Mouse (Mus musculus): Measurements from ENCODE around the gene Col25a1. TPM values are rescaled to one million over a fixed set of nuclear protein-coding genes. Genes with fewer than 3 reads are reported as not detected.
A peak's percentile ranks its signal among the peaks of the same experiment; 100 is the strongest.

The Col25a1 gene
- 10 to 100 TPM; 70.7 to 71.0 TPM for total RNA-seq (2021)
- long read RNA-seq, partial matches to known transcripts, result 5 of 19 reads
- long read RNA-seq, other reads (novel, unspliced or antisense), result 14 of 19 reads

- DNase-seq (ENCODE audit: low spot score in 2 of 2), result no peak
Observed at GRCm38 (mm10) chr3:130131201-130131600, at the start of gene Col25a1. TSS of gene Col25a1 (plus strand) at chr3:130131501.

GRCm38 (mm10) chr3:130083312-130083711 is 48.0 kb upstream of the Col25a1 start:
- DNase-seq (ENCODE audit: low spot score in 2 of 2), result no peak

DNA sequence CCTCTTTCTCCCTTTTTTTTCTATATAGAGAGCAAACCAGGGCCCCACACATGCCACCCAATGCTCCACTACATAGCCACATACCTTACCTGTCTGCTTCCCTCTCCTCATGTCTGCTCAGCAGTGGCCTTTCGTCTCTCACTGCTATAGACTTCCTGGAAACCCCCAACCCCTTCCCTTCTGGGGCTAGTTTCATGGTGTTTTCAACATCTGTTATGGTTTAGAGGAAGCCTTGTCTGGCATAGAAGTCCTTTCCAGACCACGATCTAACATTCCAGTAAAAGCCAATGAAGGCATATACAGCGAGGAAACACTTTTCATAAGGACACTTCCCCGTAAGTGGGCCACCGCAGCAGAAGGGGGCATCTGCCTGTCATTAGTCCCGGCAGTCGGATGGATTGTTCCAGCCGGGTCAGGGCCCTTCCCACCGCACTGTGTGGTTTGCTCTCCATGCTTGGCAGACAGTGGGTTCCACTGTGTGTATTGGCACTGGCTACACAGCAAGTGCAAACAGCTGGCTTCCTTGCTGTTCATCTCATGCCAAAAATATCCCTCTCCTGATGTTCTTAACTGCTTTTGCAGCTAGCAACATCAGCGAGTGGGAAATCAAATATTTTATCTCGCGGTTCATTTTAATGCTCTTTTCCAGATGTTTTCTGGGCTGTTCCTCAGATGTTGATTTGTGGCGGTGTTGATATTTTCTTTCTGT is 44.8 kb upstream of the Col25a1 start:
- no peak for DNase-seq (ENCODE audit: low spot score in 2 of 2)

- DNase-seq (ENCODE audit: low spot score in 2 of 2), result no peak
Observed at GRCm38 (mm10) chr3:130087466-130087865, 43.8 kb upstream of the Col25a1 start.

- no peak for DNase-seq (ENCODE audit: low spot score in 2 of 2)
Observed at GRCm38 (mm10) chr3:130088654-130089053, 42.6 kb upstream of the Col25a1 start.

DNA sequence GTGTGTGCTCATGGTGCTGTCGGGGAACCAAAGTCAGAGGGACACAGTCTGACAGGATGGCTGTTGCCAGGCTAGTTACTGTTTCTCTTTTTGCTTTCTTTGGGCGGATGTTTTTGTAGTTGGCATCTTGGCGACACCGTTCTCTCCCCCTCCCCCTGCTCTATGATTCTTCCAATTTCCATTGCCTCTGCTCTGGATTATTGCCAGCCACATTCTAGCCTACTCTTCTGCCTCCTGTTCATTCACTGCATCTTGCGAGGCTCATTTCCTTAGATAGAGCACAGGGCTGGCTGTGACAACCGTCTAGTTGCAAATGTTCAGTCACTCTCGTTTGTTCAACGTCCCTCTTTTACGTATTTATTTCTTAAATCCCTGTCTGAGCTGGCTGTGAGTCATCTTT is 40.8 kb upstream of the Col25a1 start:
- DNase-seq (ENCODE audit: low spot score in 2 of 2), result peak in 1 of 2 experiments; percentile 5

GRCm38 (mm10) chr3:130094125-130094704 is 37.1 kb upstream of the Col25a1 start:
- no peak for DNase-seq (ENCODE audit: low spot score in 2 of 2)

DNA sequence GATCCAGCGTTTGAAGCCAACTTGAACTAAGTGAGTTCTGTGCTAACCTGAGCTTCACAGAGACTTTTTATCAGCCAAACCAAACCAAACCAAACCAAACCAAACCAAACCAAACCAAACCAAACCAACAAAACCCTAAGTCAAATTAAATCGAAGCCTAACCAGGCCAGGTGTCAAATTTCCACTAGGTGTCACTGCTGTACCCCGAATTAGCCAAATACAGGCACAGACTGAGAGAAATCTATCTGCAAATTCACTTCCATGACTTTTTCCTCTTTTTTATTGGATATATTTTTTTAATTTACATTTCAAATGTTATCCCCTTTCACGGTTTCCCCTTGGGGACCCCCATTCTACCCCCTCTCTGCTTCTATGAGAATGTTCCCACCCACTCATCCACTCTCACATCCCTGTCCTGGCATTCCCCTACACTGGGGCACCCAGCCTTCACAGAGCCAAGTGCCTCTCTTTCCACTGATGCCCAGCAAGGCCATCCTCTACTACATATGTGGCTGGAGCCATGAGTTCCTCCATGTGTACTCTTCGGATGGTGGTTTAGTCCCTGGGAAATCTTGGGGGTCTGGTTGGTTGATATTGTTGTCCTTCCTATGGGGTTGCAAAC is 36.0 kb upstream of the Col25a1 start:
- peak; percentile 11 to 79 for DNase-seq (ENCODE audit: low spot score in 2 of 2)

GRCm38 (mm10) chr3:130103486-130103885 is 27.8 kb upstream of the Col25a1 start:
- DNase-seq (ENCODE audit: low spot score in 2 of 2), result no peak

- DNase-seq (ENCODE audit: low spot score in 2 of 2), result no peak
Observed at GRCm38 (mm10) chr3:130104471-130104870, 26.8 kb upstream of the Col25a1 start.

- DNase-seq (ENCODE audit: low spot score in 2 of 2), result no peak
Observed at GRCm38 (mm10) chr3:130116886-130117285, 14.4 kb upstream of the Col25a1 start.

GRCm38 (mm10) chr3:130127840-130128239 is 3.5 kb upstream of the Col25a1 start:
- no peak for DNase-seq (ENCODE audit: low spot score in 2 of 2)

- DNase-seq (ENCODE audit: low spot score in 2 of 2), result peak; percentile 49 to 56
Observed at GRCm38 (mm10) chr3:130128564-130128963, 2.7 kb upstream of the Col25a1 start.

DNA sequence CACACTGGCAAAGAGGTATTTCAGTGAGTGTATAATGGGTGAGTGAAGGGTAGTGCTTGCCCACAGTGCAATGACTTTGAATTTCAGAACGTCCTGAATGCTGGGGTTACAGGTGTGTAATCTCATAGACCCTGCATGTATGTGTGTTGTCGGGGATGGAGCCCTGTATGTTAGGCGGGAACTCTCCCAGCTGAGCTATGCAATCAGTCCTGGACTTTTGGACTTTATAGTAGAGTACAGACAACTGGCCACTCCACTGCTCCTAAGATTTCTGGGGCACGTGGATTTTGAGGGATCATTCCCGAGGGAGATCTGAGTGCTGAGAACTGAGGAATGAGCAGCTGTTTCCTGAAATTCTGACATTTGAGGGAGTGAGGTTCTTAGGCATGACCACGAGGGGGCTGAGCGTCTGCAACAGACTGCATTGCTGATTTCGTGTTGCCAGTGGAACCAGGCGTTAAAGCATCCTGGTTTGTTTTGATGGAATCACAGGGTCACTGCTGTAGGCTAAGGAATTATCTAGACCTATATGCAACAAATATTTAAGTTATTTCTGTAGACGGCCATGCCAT is 1.6 kb upstream of the Col25a1 start:
- no peak for DNase-seq (ENCODE audit: low spot score in 2 of 2)

DNA sequence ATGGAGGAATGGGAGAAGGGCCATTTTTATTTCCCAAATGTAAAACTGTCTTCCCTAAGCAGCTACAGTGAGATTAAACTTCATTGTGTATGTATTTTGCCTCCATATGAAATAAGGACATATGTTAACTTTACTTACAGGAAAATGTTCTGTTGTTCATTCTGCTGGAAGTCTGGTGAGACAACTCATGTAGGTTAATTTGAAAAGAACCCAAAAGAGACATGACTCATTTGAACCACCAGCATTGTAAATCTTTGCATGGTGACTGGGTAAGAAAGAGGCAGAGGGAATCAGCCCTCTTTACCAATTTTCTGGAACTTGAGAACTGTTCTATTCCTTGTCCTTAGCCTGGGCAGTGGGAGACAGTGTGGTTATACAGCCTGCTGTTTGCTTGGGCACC is 5.9 kb downstream of the Col25a1 start:
- no peak for DNase-seq (ENCODE audit: low spot score in 2 of 2)

DNA sequence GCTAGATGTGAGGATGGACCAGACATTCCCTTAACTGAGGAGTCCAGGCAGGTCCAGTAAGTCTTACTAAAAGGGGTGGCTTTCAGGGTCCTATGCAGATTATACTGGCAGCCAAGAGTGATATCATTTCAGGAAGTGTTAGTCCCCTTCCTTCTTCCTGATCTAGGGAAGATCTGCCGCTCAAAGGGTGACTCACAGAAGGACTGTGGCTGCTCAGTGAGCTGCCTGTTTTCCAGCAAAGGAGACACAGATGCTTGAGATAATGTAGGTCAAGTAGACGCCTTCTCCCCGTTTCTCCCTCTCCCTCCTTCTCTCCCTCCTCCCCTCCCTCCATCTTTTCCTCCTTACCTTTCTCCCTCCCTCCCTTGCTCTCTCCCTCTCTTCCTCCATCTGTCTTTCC is 6.3 kb downstream of the Col25a1 start:
- no peak for DNase-seq (ENCODE audit: low spot score in 2 of 2)

DNA sequence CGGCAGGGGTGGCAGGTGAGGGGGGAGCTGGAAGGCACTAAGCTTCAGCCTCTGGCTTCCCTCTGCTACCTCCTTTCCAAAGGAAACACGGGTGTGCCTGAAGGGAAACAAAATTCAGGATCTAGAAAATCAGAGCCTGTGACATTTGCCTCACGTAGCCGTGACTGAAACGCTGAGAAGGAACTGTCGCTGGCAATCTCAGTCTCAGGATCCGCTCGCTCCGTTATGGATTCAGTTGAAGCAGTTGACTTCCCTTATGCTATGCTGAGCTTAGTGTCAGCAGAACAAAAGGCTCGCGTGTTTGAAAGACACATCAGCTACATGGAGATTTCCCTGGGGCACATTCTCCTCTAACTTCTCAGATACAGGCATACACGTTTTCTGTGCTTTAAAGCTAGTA is 14.6 kb downstream of the Col25a1 start:
- DNase-seq (ENCODE audit: low spot score in 2 of 2), result peak in 1 of 2 experiments; percentile 15

GRCm38 (mm10) chr3:130147827-130148226 is 16.5 kb downstream of the Col25a1 start:
- DNase-seq (ENCODE audit: low spot score in 2 of 2), result no peak

GRCm38 (mm10) chr3:130149180-130149579 is 17.9 kb downstream of the Col25a1 start:
- DNase-seq (ENCODE audit: low spot score in 2 of 2), result no peak

DNA sequence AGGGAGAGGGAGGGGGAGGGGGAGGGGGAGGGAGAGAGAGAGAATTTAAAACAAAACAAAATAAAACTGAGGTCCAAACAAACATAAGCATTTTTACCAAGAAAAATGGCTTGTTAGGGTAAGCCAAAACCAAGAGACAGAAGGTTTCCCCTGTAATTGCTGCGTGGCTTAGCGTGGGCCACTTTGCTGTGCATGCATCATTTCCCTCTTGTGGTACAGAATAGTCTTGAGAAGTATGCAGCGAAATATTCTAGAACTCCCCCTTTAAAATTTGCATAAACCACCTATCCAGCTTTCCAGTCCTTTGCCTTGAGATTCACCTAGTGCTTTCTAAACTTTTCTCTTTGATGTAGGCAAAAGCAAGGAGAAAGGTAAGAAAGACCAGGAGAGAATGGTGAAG is 21.8 kb downstream of the Col25a1 start:
- no peak for DNase-seq (ENCODE audit: low spot score in 2 of 2)

DNA sequence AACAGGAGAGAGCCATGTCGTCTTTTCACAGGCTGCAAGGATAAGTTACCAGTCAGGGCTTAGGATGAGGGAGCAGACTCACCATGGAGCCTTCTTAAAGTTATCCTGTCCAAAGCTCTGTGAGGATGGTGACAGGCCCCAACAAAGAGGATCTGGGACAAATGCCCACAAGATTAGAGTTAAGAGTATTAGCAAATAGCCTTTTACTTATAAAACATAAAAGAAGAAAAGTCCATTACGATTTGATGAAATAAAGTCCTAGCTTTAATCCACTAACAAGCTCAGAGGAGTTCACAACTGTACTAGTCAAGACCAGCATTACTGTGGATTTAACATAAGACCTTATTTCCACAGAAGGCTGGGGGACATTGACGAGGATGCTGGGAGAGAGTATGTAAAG is 26.2 kb downstream of the Col25a1 start:
- DNase-seq (ENCODE audit: low spot score in 2 of 2), result no peak

- DNase-seq (ENCODE audit: low spot score in 2 of 2), result no peak
Observed at GRCm38 (mm10) chr3:130159906-130160305, 28.6 kb downstream of the Col25a1 start.
